Mouse (Mus musculus) neural tube, embryonic 11.5 days (tissue): ENCODE data around the gene Med31. TPM values are rescaled to one million over a fixed set of nuclear protein-coding genes. Genes with fewer than 3 reads are reported as not detected.
A peak's percentile ranks its signal among the peaks of the same experiment; 100 is the strongest.

Experiments used
- ATAC-seq: fragments of 200-750 bp; cut with Nextera tagmentation; 2 replicates; pipeline ENCODE4 v1.8.0; 2017; ENCODE audit warnings: moderate number of reproducible peaks, mild to moderate bottlenecking, moderate TSS enrichment, moderate library complexity; ENCODE audit not compliant: insufficient read depth, low FRiP score, low TSS enrichment
- DNase-seq: peaks from one replicate; pipeline ENCODE4 v3.0.0-alpha.2; 2015; ENCODE audit warnings: low spot score
- H3K27ac ChIP-seq: fragments of 300-500 bp; sonication (generic); 2 replicates; pipeline ENCODE4 v1.5.1; 2014; ENCODE audit warnings: low read depth, mild to moderate bottlenecking, low read length
- H3K27me3 ChIP-seq: fragments of 300-500 bp; sonication (generic); 2 replicates; pipeline ENCODE4 v1.6.1; 2014; ENCODE audit warnings: mild to moderate bottlenecking, low read length, mixed read lengths; ENCODE audit not compliant: control insufficient read depth, insufficient read depth
- H3K36me3 ChIP-seq: fragments of 300-500 bp; sonication (generic); 2 replicates; pipeline ENCODE4 v1.6.1; 2014; ENCODE audit warnings: mild to moderate bottlenecking, low read length, moderate library complexity, mixed read lengths; ENCODE audit not compliant: control insufficient read depth, insufficient read depth
- H3K4me1 ChIP-seq: fragments of 300-500 bp; sonication (generic); 2 replicates; pipeline ENCODE4 v1.6.1; 2014; ENCODE audit warnings: low read length, mixed read lengths; ENCODE audit not compliant: control insufficient read depth, insufficient read depth
- H3K4me2 ChIP-seq: fragments of 300-500 bp; sonication (generic); 2 replicates; pipeline ENCODE4 v1.6.1; 2014; ENCODE audit warnings: low read depth, mild to moderate bottlenecking, moderate library complexity
- H3K4me3 ChIP-seq: fragments of 300-500 bp; sonication (generic); 2 replicates; pipeline ENCODE4 v1.5.1; 2014; ENCODE audit warnings: low read depth, low read length
- H3K9ac ChIP-seq: fragments of 300-500 bp; sonication (generic); 2 replicates; pipeline ENCODE4 v1.6.1; 2014; ENCODE audit warnings: mild to moderate bottlenecking, low read length
- H3K9me3 ChIP-seq: fragments of 300-500 bp; sonication (generic); 2 replicates; pipeline ENCODE4 v1.6.1; 2016; ENCODE audit warnings: low read length; ENCODE audit not compliant: control insufficient read depth
- WGBS: fragments of 180-500 bp; shearing (Covaris S2); extraction: QIAGEN DNeasy Blood & Tissue Kit; methylation state at CpG from one replicate; pipeline ENCODE4 v1.1.7; 2014; 5-methylcytosine and 5-hydroxymethylcytosine counted together
- polyA plus RNA-seq: library from polyadenylated mRNA; unstranded; fragments of >200 nt; fragmentation: Nextera tagmentation; extraction: Ambion mirVana; gene quantifications from 2 replicates; pipeline ENCODE4 v1.2.1, GENCODE M21; 2014

Med31 gene
- polyA plus RNA-seq, 1 experiment from 2014 or later: 51.0 TPM

DNA sequence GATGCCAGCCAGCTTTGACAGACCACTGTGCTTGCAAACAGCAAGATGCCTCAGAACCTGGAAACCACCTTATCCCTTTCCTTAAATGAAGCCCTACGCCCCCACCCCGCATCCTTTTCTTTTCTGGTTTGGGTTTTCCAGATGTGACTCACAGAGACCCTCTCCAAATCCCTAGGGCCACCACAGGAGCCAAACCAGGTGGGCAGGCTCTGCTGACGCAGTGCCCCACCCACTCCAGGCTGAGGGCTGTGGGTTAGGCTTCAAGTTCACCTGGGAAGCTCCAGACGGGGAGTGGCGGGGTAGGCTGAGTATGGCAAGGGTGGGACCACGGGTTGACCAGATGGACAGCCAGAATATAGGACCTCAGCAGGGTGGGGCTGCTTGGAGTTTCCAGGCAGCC, 11.5 kb upstream of the Med31 start:
- no peak overlapping the region for H3K4me2 ChIP-seq
- H3K9me3 ChIP-seq: no peaks in the 10 kb centered on the region
- no peaks in the 10 kb centered on the region for H3K36me3 ChIP-seq
- H3K27me3 ChIP-seq: no peaks in the 10 kb centered on the region
- H3K4me1 ChIP-seq: peaks cover 3% of the 10 kb centered on the region; the same call in 1 of the 2 replicates
- H3K9ac ChIP-seq: no peak overlapping the region
- H3K4me3 ChIP-seq: no peak overlapping the region
- DNase-seq: no peak
- H3K27ac ChIP-seq: no peak overlapping the region
- WGBS: 75% methylated on average over 6 of the region's 6 CpGs
- ATAC-seq: no peak

DNA sequence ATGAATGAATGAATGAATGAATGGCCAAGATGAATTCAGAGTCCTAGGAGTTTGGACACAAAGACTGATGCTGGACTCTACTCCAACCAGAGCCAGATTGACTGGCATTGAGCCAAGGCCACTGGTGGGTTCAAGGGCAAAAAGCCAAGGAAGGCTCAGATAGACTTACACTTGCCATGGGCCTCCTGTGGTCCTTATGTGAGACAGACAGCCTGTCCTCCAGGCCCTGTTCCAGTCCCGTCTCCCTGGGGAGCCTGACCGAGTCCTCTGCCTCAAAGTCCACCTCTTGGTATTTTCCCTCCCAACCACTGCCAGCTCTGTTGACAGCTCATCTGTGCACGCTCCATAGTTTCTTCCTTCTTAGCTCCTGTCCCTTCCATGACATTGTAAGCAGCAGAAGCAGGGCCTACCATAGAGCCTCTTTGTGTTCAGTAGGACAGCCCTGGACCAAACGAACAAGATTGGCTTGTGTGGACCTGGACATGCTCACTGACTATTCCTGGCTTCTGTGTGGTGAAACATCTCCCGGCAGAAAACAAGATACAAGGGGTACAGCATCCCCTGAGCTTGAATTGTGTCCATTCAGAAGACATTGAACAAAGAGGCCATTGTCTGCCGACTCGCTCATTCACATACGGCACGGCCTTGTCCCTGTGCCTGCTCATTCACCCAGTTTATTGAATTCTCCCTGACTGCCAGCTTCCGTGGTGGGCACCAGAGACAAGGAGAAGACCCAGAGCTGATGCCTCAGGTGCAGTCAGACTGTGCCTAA, 10.8 kb upstream of the Med31 start:
- H3K27ac ChIP-seq: no peak overlapping the region
- no peaks in the 10 kb centered on the region for H3K36me3 ChIP-seq
- ATAC-seq: no peak
- H3K9me3 ChIP-seq: no peaks in the 10 kb centered on the region
- H3K27me3 ChIP-seq: no peaks in the 10 kb centered on the region
- peak; percentile 23 for DNase-seq
- no peak overlapping the region for H3K9ac ChIP-seq
- H3K4me3 ChIP-seq: no peak overlapping the region
- 51% methylated on average over 10 of the region's 10 CpGs for WGBS
- H3K4me1 ChIP-seq: peaks cover 3% of the 10 kb centered on the region; the same call in 1 of the 2 replicates
- H3K4me2 ChIP-seq: no peak overlapping the region

DNA sequence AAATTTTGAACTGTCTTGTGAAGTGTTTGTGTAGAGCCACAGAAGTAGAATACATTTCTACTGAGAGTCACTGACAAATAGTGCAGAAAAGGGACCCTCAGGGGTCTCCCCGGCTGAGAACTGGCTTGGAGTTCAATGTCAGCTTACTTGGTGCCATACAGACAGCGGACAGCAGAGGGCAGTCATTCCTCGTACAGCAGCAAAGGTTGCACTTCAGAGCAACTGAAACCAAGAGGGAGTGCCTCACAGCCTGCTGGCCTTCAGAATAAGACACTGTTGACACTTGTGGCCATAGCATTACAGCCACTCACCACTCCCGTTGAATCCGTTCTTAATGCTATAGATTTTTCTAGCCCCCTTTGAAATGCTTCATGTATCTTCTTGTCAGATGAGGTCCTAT, 9.5 kb upstream of the Med31 start:
- DNase-seq (peak; percentile 82), ATAC-seq (no peak)
- no peak overlapping the region for H3K4me2 ChIP-seq
- peaks cover 3% of the 10 kb centered on the region; the same call in 1 of the 2 replicates for H3K4me1 ChIP-seq
- H3K27ac ChIP-seq: no peak overlapping the region
- no peaks in the 10 kb centered on the region for H3K36me3 ChIP-seq
- H3K27me3 ChIP-seq: no peaks in the 10 kb centered on the region
- 19% methylated on average over 5 of the region's 5 CpGs for WGBS
- H3K9ac ChIP-seq: no peak overlapping the region
- no peak overlapping the region for H3K4me3 ChIP-seq
- H3K9me3 ChIP-seq: no peaks in the 10 kb centered on the region

- Histone ChIP-seq H3K27me3 (no peaks in the 10 kb centered on the region), H3K4me3 (no peak overlapping the region), H3K4me1 (peaks cover 3% of the 10 kb centered on the region; the same call in 1 of the 2 replicates), H3K9ac (no peak overlapping the region), H3K9me3 (no peaks in the 10 kb centered on the region), H3K4me2 (no peak overlapping the region), H3K27ac (no peak overlapping the region), H3K36me3 (no peaks in the 10 kb centered on the region)
- DNase-seq: no peak
- no peak for ATAC-seq
- WGBS: 82% methylated on average over 4 of the region's 4 CpGs
Observed at GRCm38 (mm10) chr11:72223414-72223813, 8.0 kb upstream of the Med31 start.

DNA sequence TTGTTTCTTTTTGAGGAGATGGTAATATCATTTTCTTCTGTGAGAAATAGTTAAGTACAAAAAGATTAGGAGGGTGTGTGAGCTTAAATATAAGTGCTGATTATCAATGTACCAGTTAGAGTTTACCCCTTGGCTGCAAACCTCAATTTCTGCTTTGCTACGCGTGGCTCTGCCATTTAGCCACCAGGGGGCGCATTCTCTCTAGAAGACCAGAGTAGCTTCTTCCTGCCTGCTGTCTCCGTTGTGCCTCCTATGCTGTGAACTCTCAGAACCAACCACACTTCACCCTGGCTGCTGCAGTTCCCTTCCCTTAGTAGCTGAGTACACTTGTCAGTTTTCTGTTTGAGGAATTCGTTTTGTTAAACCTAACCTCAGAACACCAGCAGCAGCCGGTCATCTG, 5.9 kb upstream of the Med31 start:
- ATAC-seq (no peak), DNase-seq (peak; percentile 69)
- Histone ChIP-seq H3K4me3 (no peak overlapping the region), H3K27ac (no peak overlapping the region), H3K4me1 (peaks cover 3% of the 10 kb centered on the region; the same call in 1 of the 2 replicates), H3K27me3 (no peaks in the 10 kb centered on the region), H3K9ac (no peak overlapping the region), H3K9me3 (no peaks in the 10 kb centered on the region), H3K36me3 (no peaks in the 10 kb centered on the region), H3K4me2 (no peak overlapping the region)
- 15% methylated on average over 6 of the region's 6 CpGs for WGBS

DNA sequence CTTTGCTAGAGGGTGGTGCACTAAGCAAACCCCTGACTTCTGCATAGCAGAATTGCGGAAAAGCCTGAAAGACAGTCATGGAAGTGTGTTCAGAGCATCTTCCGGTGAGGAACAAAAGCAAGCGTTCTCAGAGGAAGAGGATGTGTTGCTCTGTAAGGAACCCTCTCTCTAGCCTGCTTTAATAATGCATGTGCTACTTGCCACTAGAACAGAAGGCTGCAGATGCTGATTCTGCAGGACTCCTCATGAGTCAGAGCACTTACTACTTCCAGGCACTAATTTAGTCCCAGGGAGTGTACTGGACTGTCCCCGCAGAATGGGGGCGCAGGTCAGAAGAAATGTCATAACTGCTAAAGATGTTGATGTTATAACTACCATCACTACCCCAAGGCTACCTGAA, 1.7 kb upstream of the Med31 start:
- Histone ChIP-seq H3K27me3 (no peaks in the 10 kb centered on the region), H3K9me3 (no peaks in the 10 kb centered on the region), H3K4me2 (no peak overlapping the region), H3K36me3 (no peaks in the 10 kb centered on the region), H3K4me1 (0 out of 2 replicates have a peak, but pooled peaks cover 3% of the 10 kb centered on the region), H3K27ac (no peak overlapping the region), H3K9ac (no peak overlapping the region), H3K4me3 (no peak overlapping the region)
- DNase-seq: no peak
- ATAC-seq: no peak
- 87% methylated on average over 5 of the region's 5 CpGs for WGBS

GRCm38 (mm10) chr11:72214591-72215409, 592 bp downstream of the Med31 start:
- H3K4me3 ChIP-seq: peak overlapping the region; percentile 85
- peak overlapping the region; percentile 97 for H3K4me2 ChIP-seq
- no peaks in the 10 kb centered on the region for H3K9me3 ChIP-seq
- 0 out of 2 replicates have a peak, but pooled peaks cover 2% of the 10 kb centered on the region for H3K36me3 ChIP-seq
- DNase-seq (peak; percentile 98), ATAC-seq (peak; percentile 95)
- H3K27me3 ChIP-seq: no peaks in the 10 kb centered on the region
- peak overlapping the region; percentile 72 for H3K9ac ChIP-seq
- WGBS: 1% methylated on average over 51 of the region's 51 CpGs
- peak overlapping the region; percentile 4 for H3K27ac ChIP-seq
- 0 out of 2 replicates have a peak, but pooled peaks cover 3% of the 10 kb centered on the region for H3K4me1 ChIP-seq

- Histone ChIP-seq H3K4me2 (peak overlapping the region; percentile 51), H3K36me3 (0 out of 2 replicates have a peak, but pooled peaks cover 2% of the 10 kb centered on the region), H3K27me3 (no peaks in the 10 kb centered on the region), H3K27ac (no peak overlapping the region), H3K4me1 (peaks cover 13% of the 10 kb centered on the region), H3K9ac (peak overlapping the region; percentile 78), H3K4me3 (peak overlapping the region; percentile 87), H3K9me3 (no peaks in the 10 kb centered on the region)
- ATAC-seq (no peak), DNase-seq (no peak)
- 22% methylated on average over 17 of the region's 17 CpGs for WGBS
Observed at GRCm38 (mm10) chr11:72207834-72208377, 7.5 kb downstream of the Med31 start.
